Mouse (Mus musculus): ENCODE measurements around the gene Inhbb. TPM values are rescaled to one million over a fixed set of nuclear protein-coding genes. Genes with fewer than 3 reads are reported as not detected.
A peak's percentile ranks its signal among the peaks of the same experiment; 100 is the strongest.

Gene Inhbb
- 0.42 and 0.89 TPM in 2 replicates for polyA plus RNA-seq (2015; fragmentation: Nextera tagmentation; extraction: Ambion mirVana)

GRCm38 (mm10) chr1:119421576-119422421 lies at the start of gene Inhbb:
Inhbb (minus strand) TSS chr1:119422248.
- Histone ChIP-seq H3K36me3 (no peaks in the 10 kb centered on the region), H3K9me3 (no peaks in the 10 kb centered on the region), H3K4me3 (peak within 1 kb of the TSS; percentile 62), H3K27me3 (peaks cover 92% of the 10 kb centered on the region), H3K27ac (no peak within 1 kb of the TSS), H3K4me2 (peak within 1 kb of the TSS; percentile 100), H3K9ac (peak within 1 kb of the TSS; percentile 71), H3K4me1 (peaks cover 36% of the 10 kb centered on the region)
- peak; percentile 27; the same call in 1 of the 2 replicates for ATAC-seq (ENCODE audit: insufficient number of reproducible peaks, insufficient read depth, low FRiP score, low TSS enrichment, low read depth)
- WGBS: under 1% methylated on average over 86 of the region's 92 CpGs

- Histone ChIP-seq H3K27me3 (no peaks in the 10 kb centered on the region), H3K4me1 (peaks cover 5% of the 10 kb centered on the region; the same call in 1 of the 2 replicates), H3K4me2 (no peak overlapping the region), H3K9ac (no peak overlapping the region), H3K36me3 (no peaks in the 10 kb centered on the region), H3K4me3 (no peak overlapping the region), H3K9me3 (no peaks in the 10 kb centered on the region), H3K27ac (no peak overlapping the region)
- 44% methylated on average over 2 of the region's 2 CpGs for WGBS
- ATAC-seq (ENCODE audit: insufficient number of reproducible peaks, insufficient read depth, low FRiP score, low TSS enrichment, low read depth): no peak
Measured at GRCm38 (mm10) chr1:119463386-119463785, 41.3 kb upstream of the Inhbb start.

- Histone ChIP-seq H3K9me3 (no peaks in the 10 kb centered on the region), H3K4me3 (no peak overlapping the region), H3K36me3 (no peaks in the 10 kb centered on the region), H3K9ac (no peak overlapping the region), H3K27me3 (0 out of 2 replicates have a peak, but pooled peaks cover 8% of the 10 kb centered on the region), H3K4me2 (no peak overlapping the region), H3K27ac (no peak overlapping the region), H3K4me1 (peaks cover 20% of the 10 kb centered on the region)
- no peak for ATAC-seq (ENCODE audit: insufficient number of reproducible peaks, insufficient read depth, low FRiP score, low TSS enrichment, low read depth)
- 62% methylated on average over 2 of the region's 2 CpGs for WGBS
Measured at GRCm38 (mm10) chr1:119460062-119460461, 38.0 kb upstream of the Inhbb start.

GRCm38 (mm10) chr1:119457993-119458605 lies 36.1 kb upstream of the Inhbb start:
- Histone ChIP-seq H3K4me2 (peak overlapping the region; percentile 45; the same call in 1 of the 2 replicates), H3K4me1 (peaks cover 24% of the 10 kb centered on the region), H3K9ac (no peak overlapping the region), H3K27ac (no peak overlapping the region), H3K4me3 (no peak overlapping the region), H3K9me3 (no peaks in the 10 kb centered on the region), H3K27me3 (0 out of 2 replicates have a peak, but pooled peaks cover 8% of the 10 kb centered on the region), H3K36me3 (no peaks in the 10 kb centered on the region)
- ATAC-seq (ENCODE audit: insufficient number of reproducible peaks, insufficient read depth, low FRiP score, low TSS enrichment, low read depth): 0 out of 2 replicates have a peak, but pooled peaks have one; percentile 45
- 10% methylated on average over 10 of the region's 10 CpGs for WGBS

- H3K27ac ChIP-seq: no peak overlapping the region
- WGBS: 56% methylated on average over 5 of the region's 5 CpGs
Measured at GRCm38 (mm10) chr1:119457528-119457855, 35.4 kb upstream of the Inhbb start.

GRCm38 (mm10) chr1:119456671-119457527 lies 34.9 kb upstream of the Inhbb start:
- Histone ChIP-seq H3K9me3 (no peaks in the 10 kb centered on the region), H3K27ac (no peak overlapping the region), H3K9ac (no peak overlapping the region), H3K4me3 (peak overlapping the region; percentile 18; the same call in 1 of the 2 replicates), H3K27me3 (0 out of 2 replicates have a peak, but pooled peaks cover 8% of the 10 kb centered on the region), H3K4me2 (peak overlapping the region; percentile 45), H3K36me3 (no peaks in the 10 kb centered on the region), H3K4me1 (peaks cover 24% of the 10 kb centered on the region)
- ATAC-seq (ENCODE audit: insufficient number of reproducible peaks, insufficient read depth, low FRiP score, low TSS enrichment, low read depth): no peak
- WGBS: 23% methylated on average over 19 of the region's 19 CpGs

More at GRCm38 (mm10) chr1:119457528-119457855, 35.4 kb upstream of the Inhbb start:
- Histone ChIP-seq H3K9me3 (no peaks in the 10 kb centered on the region), H3K4me1 (peaks cover 24% of the 10 kb centered on the region), H3K9ac (no peak overlapping the region), H3K4me2 (peak overlapping the region; percentile 45), H3K27me3 (0 out of 2 replicates have a peak, but pooled peaks cover 8% of the 10 kb centered on the region), H3K4me3 (no peak overlapping the region), H3K36me3 (no peaks in the 10 kb centered on the region)
- no peak for ATAC-seq (ENCODE audit: insufficient number of reproducible peaks, insufficient read depth, low FRiP score, low TSS enrichment, low read depth)

- no peak for ATAC-seq (ENCODE audit: insufficient number of reproducible peaks, insufficient read depth, low FRiP score, low TSS enrichment, low read depth)
- Histone ChIP-seq H3K27ac (no peak overlapping the region), H3K27me3 (0 out of 2 replicates have a peak, but pooled peaks cover 8% of the 10 kb centered on the region), H3K9ac (no peak overlapping the region), H3K36me3 (no peaks in the 10 kb centered on the region), H3K4me1 (peaks cover 27% of the 10 kb centered on the region), H3K4me3 (no peak overlapping the region), H3K9me3 (no peaks in the 10 kb centered on the region), H3K4me2 (no peak overlapping the region)
- 43% methylated on average over 4 of the region's 4 CpGs for WGBS
Measured at GRCm38 (mm10) chr1:119453731-119454130, 31.7 kb upstream of the Inhbb start.

GRCm38 (mm10) chr1:119451417-119451816 lies 29.4 kb upstream of the Inhbb start:
- Histone ChIP-seq H3K9ac (no peak overlapping the region), H3K9me3 (no peaks in the 10 kb centered on the region), H3K4me1 (peaks cover 8% of the 10 kb centered on the region; the same call in 1 of the 2 replicates), H3K27ac (no peak overlapping the region), H3K36me3 (no peaks in the 10 kb centered on the region), H3K4me3 (no peak overlapping the region), H3K27me3 (0 out of 2 replicates have a peak, but pooled peaks cover 7% of the 10 kb centered on the region), H3K4me2 (no peak overlapping the region)
- ATAC-seq (ENCODE audit: insufficient number of reproducible peaks, insufficient read depth, low FRiP score, low TSS enrichment, low read depth): no peak
- 61% methylated on average over 10 of the region's 10 CpGs for WGBS

- Histone ChIP-seq H3K4me3 (no peak overlapping the region), H3K4me2 (no peak overlapping the region), H3K9me3 (no peaks in the 10 kb centered on the region), H3K36me3 (no peaks in the 10 kb centered on the region), H3K27ac (no peak overlapping the region), H3K27me3 (0 out of 2 replicates have a peak, but pooled peaks cover under 1% of the 10 kb centered on the region), H3K9ac (no peak overlapping the region), H3K4me1 (peaks cover 8% of the 10 kb centered on the region; the same call in 1 of the 2 replicates)
- ATAC-seq (ENCODE audit: insufficient number of reproducible peaks, insufficient read depth, low FRiP score, low TSS enrichment, low read depth): no peak
- WGBS: 65% methylated on average over 10 of the region's 10 CpGs
Measured at GRCm38 (mm10) chr1:119450651-119451345, 28.8 kb upstream of the Inhbb start.

GRCm38 (mm10) chr1:119446753-119447283 lies 24.8 kb upstream of the Inhbb start:
- Histone ChIP-seq H3K9me3 (no peaks in the 10 kb centered on the region), H3K27ac (no peak overlapping the region), H3K36me3 (no peaks in the 10 kb centered on the region), H3K4me1 (0 out of 2 replicates have a peak, but pooled peaks cover 4% of the 10 kb centered on the region), H3K4me3 (no peak overlapping the region), H3K9ac (no peak overlapping the region), H3K4me2 (no peak overlapping the region), H3K27me3 (no peaks in the 10 kb centered on the region)
- 60% methylated on average over 10 of the region's 10 CpGs for WGBS
- no peak for ATAC-seq (ENCODE audit: insufficient number of reproducible peaks, insufficient read depth, low FRiP score, low TSS enrichment, low read depth)

Data from embryonic facial prominence, embryonic 13.5 days (tissue).